Mouse (Mus musculus): ENCODE measurements around the gene Abcc12.

DNA sequence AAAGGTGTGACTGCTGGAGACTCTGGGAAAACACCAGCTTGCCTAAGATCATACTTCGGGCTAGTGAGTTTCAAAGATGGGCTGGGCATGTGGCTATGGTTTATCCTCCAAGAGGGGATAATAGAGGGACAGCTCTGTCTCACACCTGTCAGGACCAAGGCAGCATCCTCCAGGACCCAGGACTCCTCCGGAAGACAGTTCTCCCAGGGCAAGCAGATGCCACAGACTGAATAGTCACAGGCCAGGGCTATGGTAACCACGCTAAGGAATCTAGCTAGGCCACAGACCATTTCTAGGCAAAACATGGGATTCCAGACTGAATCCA, 43.9 kb downstream of the Abcc12 start:
- TF ChIP-seq CTCF (IDR thresholded peaks at IDR 0.05; ENCODE audit: low read depth) (no peak), EP300 (optimal IDR thresholded peaks at IDR 0.05) (no peak)

Data from stomach, postnatal 0 days (tissue).